Mouse (Mus musculus) testis, postnatal 14 days (tissue): ENCODE results near the gene Pank1.

ENCODE experiments used
- DNase-seq: peaks from one replicate; pipeline ENCODE4 v3.0.0; 2021; ENCODE audit warnings: low spot score

Gene Pank1

GRCm38 (mm10) chr19:34825946-34826655 is 53.2 kb downstream of the Pank1 start:
- DNase-seq = no peak

GRCm38 (mm10) chr19:34819577-34820170 is 59.6 kb downstream of the Pank1 start:
- DNase-seq = no peak

- DNase-seq = no peak
These were observed 63.9 kb downstream of the Pank1 start for GRCm38 (mm10) chr19:34815371-34815770.

GRCm38 (mm10) chr19:34814696-34815095 is 64.6 kb downstream of the Pank1 start:
- DNase-seq = no peak

GRCm38 (mm10) chr19:34813961-34814360 is 65.3 kb downstream of the Pank1 start:
- no peak for DNase-seq

GRCm38 (mm10) chr19:34813533-34813932 is 65.7 kb downstream of the Pank1 start:
- no peak for DNase-seq

GRCm38 (mm10) chr19:34812711-34813110 is 66.5 kb downstream of the Pank1 start:
- no peak for DNase-seq

GRCm38 (mm10) chr19:34807173-34807572 is 72.1 kb downstream of the Pank1 start:
- DNase-seq = no peak

GRCm38 (mm10) chr19:34805071-34805470 is 74.2 kb downstream of the Pank1 start:
- no peak for DNase-seq

GRCm38 (mm10) chr19:34804531-34804930 is 74.7 kb downstream of the Pank1 start:
- DNase-seq = no peak

- no peak for DNase-seq
These were observed 75.9 kb downstream of the Pank1 start for GRCm38 (mm10) chr19:34803396-34803795.

GRCm38 (mm10) chr19:34799644-34800267 is 79.5 kb downstream of the Pank1 start:
- no peak for DNase-seq

- DNase-seq = no peak
These were observed 82.9 kb downstream of the Pank1 start for GRCm38 (mm10) chr19:34796396-34796795.

GRCm38 (mm10) chr19:34782491-34782890 is 96.8 kb downstream of the Pank1 start:
- DNase-seq = no peak

- DNase-seq = no peak
These were observed 100.3 kb downstream of the Pank1 start for GRCm38 (mm10) chr19:34778993-34779392.

- DNase-seq = no peak
These were observed 101.2 kb downstream of the Pank1 start for GRCm38 (mm10) chr19:34778098-34778497.

GRCm38 (mm10) chr19:34772775-34773174 is 106.5 kb downstream of the Pank1 start:
- no peak for DNase-seq

GRCm38 (mm10) chr19:34770764-34771163 is 108.5 kb downstream of the Pank1 start:
- DNase-seq = no peak

- no peak for DNase-seq
These were observed 120.5 kb downstream of the Pank1 start for GRCm38 (mm10) chr19:34758754-34759153.
